Mouse (Mus musculus): Measurements from ENCODE around the gene Olfr649.
A peak's percentile ranks its signal among the peaks of the same experiment; 100 is the strongest.

Olfr649 gene

GRCm38 (mm10) chr7:104195885-104196284 lies at the start of gene Olfr649:
Olfr649 (minus strand) TSS chr7:104195985.
- DNase-seq (ENCODE audit: low spot score in 2 of 2), result no peak

DNA sequence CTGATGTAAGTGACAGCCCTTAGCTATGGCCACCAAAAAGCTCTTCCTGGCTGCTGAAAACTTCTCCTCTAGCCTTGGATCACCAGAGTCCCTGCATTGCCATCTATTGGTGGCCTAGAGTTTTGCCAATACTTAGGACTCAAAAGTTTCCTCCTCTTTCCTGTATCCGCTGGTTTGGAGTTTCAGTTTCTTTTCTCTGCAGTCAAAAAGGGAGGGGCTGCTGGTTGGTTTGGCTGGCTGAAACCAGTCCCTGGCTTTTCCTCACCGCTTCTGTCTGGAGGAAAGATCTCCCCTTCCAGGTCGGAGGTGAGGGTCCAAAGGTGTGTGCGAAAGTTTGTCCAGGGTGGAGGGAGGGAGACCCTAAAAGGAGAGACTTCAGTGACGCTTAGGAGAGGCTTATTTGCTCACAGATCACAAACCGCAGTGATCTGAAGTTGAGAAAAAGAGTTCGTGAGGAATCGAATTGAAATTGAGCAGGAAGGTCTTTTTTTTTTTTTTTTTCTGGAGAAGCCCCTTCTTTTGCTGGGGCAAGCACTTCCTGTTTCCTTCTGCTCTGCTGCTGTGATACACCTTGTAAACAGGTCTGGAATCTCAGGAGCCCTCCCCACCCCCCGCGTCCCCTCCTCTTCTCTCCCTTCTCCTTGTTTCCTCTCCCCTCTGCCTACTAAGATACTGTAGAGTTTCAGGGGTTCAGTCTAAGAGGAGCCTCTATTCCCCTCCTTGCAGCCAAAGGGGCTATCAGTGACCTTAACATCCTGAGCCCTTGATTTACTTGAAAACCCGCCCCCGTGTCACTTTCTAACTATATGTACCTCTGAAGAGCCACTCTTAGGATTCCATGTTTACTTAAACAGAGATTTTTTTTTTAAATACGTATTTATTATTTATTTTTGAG lies 48.7 kb upstream of the Olfr649 start, which contains the start of gene Trim34a:
Trim34a (plus strand) TSS at position 171 of the 895 bp plus-strand sequence.
- DNase-seq (ENCODE audit: low spot score in 2 of 2), result peak; percentile 6 to 10

DNA sequence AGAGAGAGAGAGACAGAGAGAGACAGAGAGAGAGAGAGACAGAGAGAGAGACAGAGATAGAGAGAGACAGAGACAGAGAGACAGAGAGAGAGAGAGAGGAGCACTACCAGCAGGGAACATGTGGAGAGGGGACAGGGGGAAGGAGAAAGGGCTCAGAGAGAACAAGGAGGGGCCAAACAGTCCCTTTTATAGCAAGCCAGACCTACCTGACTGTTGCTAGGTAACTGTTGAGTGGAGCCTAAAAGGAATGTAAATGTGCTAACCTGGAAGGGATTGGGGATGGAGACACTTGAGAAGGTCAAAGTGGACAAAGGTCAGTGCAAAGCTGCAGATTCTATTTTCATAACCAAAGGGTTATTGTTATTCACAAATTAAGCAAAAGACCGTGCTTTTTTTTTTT lies 47.8 kb upstream of the Olfr649 start:
- no peak for DNase-seq (ENCODE audit: low spot score in 2 of 2)

DNA sequence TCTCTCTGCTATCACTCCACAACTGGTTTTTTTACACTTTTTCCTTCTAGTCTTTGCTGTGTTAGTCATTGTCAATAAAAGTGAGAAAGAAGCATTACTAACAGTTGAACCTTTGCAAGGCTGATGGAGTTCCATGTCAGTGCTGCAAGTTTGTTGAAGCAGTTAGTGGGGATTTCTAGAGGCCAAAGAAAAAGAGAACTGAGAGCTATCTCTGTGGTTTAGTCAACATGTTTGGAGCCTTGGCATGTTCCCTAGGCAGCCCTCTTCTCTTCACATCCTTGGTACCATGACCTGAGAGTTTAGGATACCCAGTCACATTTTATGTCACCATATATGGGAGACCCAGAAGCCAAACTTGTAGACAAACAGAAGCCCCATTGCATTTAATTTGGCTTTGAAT lies 45.1 kb upstream of the Olfr649 start:
- DNase-seq (ENCODE audit: low spot score in 2 of 2), result no peak

- DNase-seq (ENCODE audit: low spot score in 2 of 2), result no peak
Observed at GRCm38 (mm10) chr7:104231203-104231602, 35.4 kb upstream of the Olfr649 start.

- peak in 1 of 2 experiments; percentile 9 for DNase-seq (ENCODE audit: low spot score in 2 of 2)
Observed at GRCm38 (mm10) chr7:104218701-104219569, 23.1 kb upstream of the Olfr649 start, which contains the start of gene Trim6. Trim6 (plus strand) TSS chr7:104218793.

- DNase-seq (ENCODE audit: low spot score in 2 of 2), result no peak
Observed at GRCm38 (mm10) chr7:104217881-104218280, 22.1 kb upstream of the Olfr649 start.

DNA sequence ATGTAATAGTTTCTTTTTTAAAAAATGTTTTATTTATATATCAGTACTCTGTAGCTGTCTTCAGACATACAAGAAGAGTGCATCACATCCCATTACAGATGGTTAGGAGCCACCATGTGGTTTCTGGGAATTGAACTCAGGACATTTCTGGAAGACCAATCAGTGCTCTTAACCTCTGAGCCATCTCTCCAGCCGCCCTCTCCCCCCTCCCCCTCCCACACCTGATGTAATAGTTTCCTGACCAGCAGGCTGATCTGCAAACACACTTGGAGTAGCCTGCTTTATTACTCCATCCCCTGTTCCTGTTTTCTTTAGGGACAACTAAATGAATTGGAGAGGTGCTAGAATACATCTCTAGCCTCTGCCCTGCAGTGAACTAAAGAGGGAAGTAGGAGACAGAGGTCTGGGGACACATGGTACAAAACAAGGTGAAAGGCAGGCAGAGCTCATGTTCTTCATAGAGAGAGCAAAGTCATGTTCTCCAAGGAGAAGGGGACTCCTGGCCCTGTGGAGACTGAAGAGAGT lies 20.3 kb upstream of the Olfr649 start:
- no peak for DNase-seq (ENCODE audit: low spot score in 2 of 2)

DNA sequence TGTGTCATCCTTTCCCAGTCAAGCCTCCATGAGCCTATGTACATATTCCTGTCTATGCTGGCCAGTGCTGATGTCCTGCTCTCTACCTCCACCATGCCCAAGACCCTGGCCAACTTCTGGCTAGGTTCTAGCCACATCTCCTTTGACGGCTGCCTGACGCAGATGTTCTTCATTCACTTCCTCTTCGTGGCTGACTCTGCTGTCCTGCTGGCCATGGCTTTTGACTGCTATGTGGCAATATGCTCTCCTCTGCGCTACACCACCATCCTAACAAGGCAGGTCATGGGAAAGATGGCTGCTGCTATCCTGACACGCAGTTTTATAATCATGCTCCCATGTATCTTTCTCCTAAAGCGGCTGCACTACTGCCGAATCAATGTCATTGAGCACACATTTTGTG lies 10.4 kb upstream of the Olfr649 start:
- DNase-seq (ENCODE audit: low spot score in 2 of 2), result no peak

- peak; percentile 19 to 39 for DNase-seq (ENCODE audit: low spot score in 2 of 2)
Observed at GRCm38 (mm10) chr7:104199822-104200221, 4.0 kb upstream of the Olfr649 start.

DNA sequence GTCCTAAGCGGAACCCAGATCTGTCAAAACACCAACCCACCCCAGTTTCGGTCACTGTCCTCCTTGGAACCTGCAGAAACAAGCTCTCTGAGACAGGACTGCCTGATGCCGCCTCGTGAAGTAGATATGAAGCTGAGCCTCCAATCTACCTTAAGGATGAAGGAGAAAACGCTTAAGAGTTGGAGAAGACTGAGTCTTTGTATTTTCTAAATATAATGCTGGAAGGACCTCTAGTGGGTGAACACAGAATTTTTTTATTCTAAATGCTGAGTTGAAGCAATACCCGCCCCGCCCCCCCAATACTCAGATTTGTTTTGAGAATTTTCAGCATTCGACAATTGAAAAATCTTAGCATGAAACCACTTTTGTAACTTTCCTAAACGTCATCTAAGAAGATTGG lies 4.5 kb downstream of the Olfr649 start:
- DNase-seq (ENCODE audit: low spot score in 2 of 2), result no peak

DNA sequence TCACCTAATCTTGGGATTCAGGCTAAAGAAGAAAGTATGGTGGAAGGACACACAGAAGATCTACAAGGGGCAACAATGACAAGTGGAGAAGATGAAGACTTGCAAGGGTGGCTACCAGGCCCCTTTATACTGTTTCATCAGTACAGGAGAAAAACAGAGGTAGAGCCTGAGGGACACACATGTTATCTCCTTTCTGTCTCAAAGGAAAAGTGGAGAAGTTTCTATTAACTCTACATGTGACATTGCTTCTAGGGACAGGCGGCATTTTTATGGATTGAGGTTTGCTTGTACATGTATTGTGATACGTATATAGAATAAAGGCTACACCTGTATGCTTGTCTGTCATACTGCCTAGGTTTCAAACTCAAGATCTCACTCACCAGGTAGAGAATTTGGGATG lies 12.5 kb downstream of the Olfr649 start, which contains the start of gene Olfr648:
Olfr648 (minus strand) TSS at position 101 of the 400 bp plus-strand sequence.
- no peak for DNase-seq (ENCODE audit: low spot score in 2 of 2)

- no peak for DNase-seq (ENCODE audit: low spot score in 2 of 2)
Observed at GRCm38 (mm10) chr7:104179074-104179473, 16.7 kb downstream of the Olfr649 start.

DNA sequence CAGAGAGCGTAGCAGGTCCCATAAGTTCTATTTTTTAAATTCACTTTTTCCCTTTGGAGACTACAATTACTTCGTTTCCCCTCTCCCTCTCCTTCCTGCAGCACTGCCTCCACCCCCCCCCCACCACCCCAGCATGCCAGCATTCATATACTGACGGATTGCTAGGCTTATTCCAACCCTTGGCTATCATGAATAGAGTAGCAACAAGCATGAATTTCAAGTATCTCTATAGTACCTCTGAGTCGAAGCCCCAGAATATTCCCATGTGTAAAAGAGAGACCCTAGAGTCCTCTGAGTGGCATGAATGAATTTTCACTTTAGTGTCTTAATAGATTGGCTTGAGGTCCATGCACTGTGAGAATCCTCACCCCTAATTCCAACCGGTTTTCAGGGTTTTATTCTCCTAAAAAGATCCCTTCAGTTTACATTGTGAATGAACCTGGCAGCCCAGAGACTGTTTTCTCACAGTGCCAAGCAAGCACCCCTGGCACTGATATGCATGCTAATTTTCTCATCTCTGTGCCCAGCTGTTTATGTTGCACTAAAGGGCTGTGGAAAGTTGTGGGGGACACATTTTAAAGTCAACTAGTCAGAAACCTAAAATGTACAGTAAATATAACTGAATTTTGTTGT lies 17.2 kb downstream of the Olfr649 start:
- DNase-seq (ENCODE audit: low spot score in 2 of 2), result no peak

GRCm38 (mm10) chr7:104175085-104175484 lies 20.7 kb downstream of the Olfr649 start:
- DNase-seq (ENCODE audit: low spot score in 2 of 2), result no peak

DNA sequence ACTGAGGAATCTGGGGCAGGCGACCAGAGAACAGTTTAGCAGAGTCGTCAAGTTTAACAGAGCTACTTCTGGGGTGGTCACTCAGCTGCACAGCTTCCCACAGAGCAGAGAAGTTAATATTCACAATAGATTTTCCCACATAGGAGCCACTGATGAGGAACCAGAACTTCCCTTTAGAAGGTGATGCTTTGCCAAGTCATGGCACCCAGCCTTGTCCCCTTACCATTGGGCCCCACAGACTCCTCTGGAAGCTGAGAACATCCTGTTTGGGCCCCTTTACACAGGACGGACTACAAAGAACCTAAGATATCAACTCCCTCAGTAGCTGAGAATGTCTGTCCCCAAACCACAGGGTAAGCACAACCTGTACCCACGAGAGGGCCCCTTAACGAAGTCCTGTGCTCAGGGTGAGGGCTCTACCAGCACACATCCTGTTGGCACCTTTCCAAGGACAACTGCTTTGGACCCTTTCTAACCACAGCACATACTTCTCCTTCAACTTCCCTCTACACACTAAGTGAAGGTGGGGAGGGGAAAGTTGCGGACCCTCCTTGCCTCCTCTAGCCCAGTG lies 26.1 kb downstream of the Olfr649 start:
- no peak for DNase-seq (ENCODE audit: low spot score in 2 of 2)

DNA sequence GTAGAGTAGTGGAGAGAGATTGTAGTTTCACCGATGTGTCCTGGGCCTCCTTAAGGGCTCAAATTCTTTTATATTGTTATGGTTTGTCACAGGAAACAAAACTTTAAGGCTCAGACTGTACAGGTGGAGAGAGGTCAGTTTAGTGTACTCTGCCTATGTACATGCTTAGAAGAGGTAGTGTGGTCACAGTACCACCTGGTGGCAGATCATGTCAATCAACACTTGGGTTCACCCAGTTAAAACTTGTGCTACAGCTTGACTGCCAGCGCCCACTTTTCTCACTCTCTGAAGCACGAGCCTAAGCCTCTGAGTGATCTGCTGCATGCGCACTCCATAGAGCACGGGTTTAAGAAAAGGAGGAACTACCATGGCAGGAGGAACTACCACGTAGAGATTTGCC lies 28.7 kb downstream of the Olfr649 start:
- DNase-seq (ENCODE audit: low spot score in 2 of 2), result no peak

DNA sequence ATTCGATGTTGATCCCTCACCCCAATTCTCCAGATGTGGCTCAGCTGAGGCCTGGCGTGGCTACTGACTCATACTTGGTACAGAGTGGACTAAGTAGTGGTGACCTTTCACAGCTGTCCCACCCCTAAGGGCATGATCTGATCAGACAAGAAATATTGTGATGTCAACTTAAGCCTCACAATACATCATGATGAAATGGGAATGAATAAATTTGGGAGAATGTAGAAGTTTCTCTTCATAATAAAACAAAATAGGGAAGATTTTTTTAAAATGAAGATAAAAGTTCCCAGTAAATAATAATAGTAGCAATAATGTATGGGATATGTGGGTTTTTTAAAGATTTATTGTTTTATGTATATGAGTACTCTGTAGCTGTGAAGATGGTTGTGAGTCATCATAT lies 45.3 kb downstream of the Olfr649 start, which contains the start of gene Ubqlnl:
Ubqlnl (minus strand) TSS at position 101 of the 400 bp plus-strand sequence.
- DNase-seq (ENCODE audit: low spot score in 2 of 2), result no peak

DNA sequence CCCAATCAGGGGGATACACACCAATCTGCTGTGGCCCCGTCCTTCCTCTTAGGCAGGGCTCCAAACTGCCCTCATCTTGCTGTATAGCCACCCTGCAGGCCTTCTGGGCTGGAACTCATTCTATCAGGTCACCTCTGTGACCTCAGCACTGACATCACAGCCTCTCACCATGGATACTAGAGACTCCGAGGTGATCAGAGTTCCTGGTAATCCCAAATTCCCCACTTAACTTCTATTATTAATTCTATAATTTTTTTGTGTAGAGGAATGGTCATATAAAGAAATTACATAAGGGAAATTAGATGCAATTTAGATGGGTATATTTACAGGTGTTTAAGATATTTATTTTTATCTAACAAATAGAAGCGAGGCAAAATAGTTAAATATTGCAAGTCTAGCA lies 52.6 kb downstream of the Olfr649 start, which contains the start of gene Ubqln3:
Ubqln3 (minus strand) TSS at position 101 of the 400 bp plus-strand sequence.
- DNase-seq (ENCODE audit: low spot score in 2 of 2), result no peak

All from right cerebral cortex, adult 2 months (tissue).